Mouse (Mus musculus): ENCODE measurements around the gene Dixdc1.

DNA sequence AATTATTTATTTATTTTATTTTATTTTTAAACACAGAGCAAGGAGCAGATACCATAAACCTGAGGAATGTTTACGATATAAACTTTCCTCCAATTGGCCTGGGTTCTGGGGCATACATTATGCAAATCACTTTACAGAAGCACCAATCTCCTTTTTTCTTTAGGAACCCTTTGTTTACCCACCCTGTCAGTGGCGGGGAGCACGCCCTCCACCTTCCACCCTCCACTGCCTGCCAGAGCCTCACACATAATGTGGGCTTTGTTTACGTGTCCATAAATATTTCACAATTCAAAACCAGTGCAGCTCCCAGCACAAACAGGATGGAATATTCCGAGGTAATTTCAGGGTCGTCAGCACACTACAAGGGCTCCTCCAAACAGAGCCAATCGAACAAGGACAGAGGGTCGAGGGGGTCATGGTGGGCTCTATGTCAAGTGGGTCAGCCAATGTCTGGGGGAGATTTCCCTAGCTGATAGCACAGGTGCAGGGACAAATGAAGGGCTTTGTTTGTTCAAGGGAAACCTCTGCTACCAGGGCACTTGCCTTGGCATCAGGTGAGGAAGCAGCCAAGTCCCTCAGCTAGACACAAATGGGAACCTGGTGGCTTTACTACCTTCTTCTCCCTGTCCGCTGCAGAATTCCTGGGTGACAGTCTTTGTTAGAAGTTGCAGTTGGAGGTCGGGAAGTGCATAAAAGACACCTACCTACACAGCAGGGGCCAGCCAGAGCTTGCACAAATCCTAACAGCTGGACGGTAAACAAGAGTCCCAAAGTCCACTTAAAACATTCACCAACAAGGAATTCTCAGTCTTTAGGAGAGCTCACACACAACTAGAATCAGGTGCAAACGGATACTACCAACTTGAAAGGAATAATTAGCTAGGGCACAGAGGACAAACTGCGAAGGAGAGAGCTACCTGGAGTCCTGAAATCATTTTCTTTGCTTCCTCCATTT lies 46.4 kb downstream of the Dixdc1 start:
- TF ChIP-seq POLR2A (IDR thresholded peaks at IDR 0.05; ENCODE audit: low read depth, low read length) = no peak
- no peak for TF ChIP-seq CTCF (conservative IDR thresholded peaks at IDR 0.05; ENCODE audit: insufficient read depth, insufficient read length, low read depth, low read length)

All from kidney, adult 2 months (tissue).